Mouse (Mus musculus) lung, embryonic 14.5 days (tissue): ENCODE measurements around the gene Cdk2ap2. TPM values are rescaled to one million over a fixed set of nuclear protein-coding genes. Genes with fewer than 3 reads are reported as not detected.

Experiments used
- ATAC-seq: fragments of 200-750 bp; cut with Nextera tagmentation; 2 replicates; pipeline ENCODE4 v1.8.0; 2017; ENCODE audit warnings: mild to moderate bottlenecking, moderate TSS enrichment, moderate library complexity; ENCODE audit not compliant: insufficient read depth
- DNase-seq: peaks from one replicate; pipeline ENCODE4 v3.0.0-alpha.2; 2015
- H3K27ac ChIP-seq: fragments of 300-500 bp; sonication (generic); 2 replicates; pipeline ENCODE4 v1.5.1; 2014; ENCODE audit warnings: low read depth, mild to moderate bottlenecking, moderate library complexity
- H3K27me3 ChIP-seq: fragments of 300-500 bp; sonication (generic); 2 replicates; pipeline ENCODE4 v1.6.1; 2014; ENCODE audit warnings: low read length, control low read depth; ENCODE audit not compliant: insufficient read depth
- H3K36me3 ChIP-seq: fragments of 300-500 bp; sonication (generic); 2 replicates; pipeline ENCODE4 v1.6.1; 2014; ENCODE audit warnings: control low read depth; ENCODE audit not compliant: insufficient read depth
- H3K4me1 ChIP-seq: fragments of 300-500 bp; sonication (generic); 2 replicates; pipeline ENCODE4 v1.6.1; 2014; ENCODE audit warnings: antibody characterized with exemption, control low read depth; ENCODE audit not compliant: insufficient read depth
- H3K4me2 ChIP-seq: fragments of 300-500 bp; sonication (generic); 2 replicates; pipeline ENCODE4 v1.6.1; 2014; ENCODE audit warnings: mild to moderate bottlenecking
- H3K4me3 ChIP-seq: fragments of 300-500 bp; sonication (generic); 2 replicates; pipeline ENCODE4 v1.5.1; 2014; ENCODE audit warnings: low read depth, low read length
- H3K9ac ChIP-seq: fragments of 300-500 bp; sonication (generic); 2 replicates; pipeline ENCODE4 v1.6.1; 2014
- H3K9me3 ChIP-seq: fragments of 300-500 bp; sonication (generic); 2 replicates; pipeline ENCODE4 v1.6.1; 2016; ENCODE audit warnings: low read depth, low read length, control low read depth
- CTCF ChIP-seq: IDR thresholded peaks from 2 replicates; pipeline ENCODE4 v1.5.1; 2016; ENCODE audit warnings: antibody characterized with exemption, low read depth
- WGBS: fragments of 180-500 bp; shearing (Covaris S2); extraction: QIAGEN DNeasy Blood & Tissue Kit; methylation state at CpG from one replicate; pipeline ENCODE4 v1.1.7; 2014; 5-methylcytosine and 5-hydroxymethylcytosine counted together
- polyA plus RNA-seq: library from polyadenylated mRNA; unstranded; fragments of >200 nt; fragmentation: Nextera tagmentation; extraction: Ambion mirVana; gene quantifications from 2 replicates; pipeline ENCODE4 v1.2.1, GENCODE M21; 2014

The Cdk2ap2 gene
- polyA plus RNA-seq, 1 experiment from 2014 or later, result 76.6 TPM

DNA sequence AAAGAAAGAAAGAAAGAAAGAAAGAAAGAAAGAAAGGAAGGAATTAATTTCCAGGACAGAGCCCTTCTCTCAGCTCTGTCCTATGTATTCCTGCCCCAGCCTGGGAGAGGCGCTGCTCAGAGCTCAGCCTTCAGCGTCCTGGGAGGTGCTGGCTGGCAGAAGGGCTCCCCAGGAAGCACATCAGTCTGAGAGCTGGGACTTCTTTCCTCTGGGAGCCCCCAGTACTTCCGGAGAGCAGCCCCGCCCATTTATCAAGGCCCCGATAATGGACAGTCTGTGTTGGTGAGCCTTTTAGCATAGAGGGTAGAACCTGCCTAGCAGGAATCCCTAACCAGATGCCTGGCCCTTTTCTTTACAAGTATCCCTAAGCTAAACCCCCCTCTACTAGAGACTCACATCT lies 8.8 kb upstream of the Cdk2ap2 start:
- no peak for TF ChIP-seq CTCF
- Histone ChIP-seq H3K4me2 (no peak overlapping the region), H3K9ac (no peak overlapping the region), H3K4me3 (no peak overlapping the region), H3K9me3 (no peaks in the 10 kb centered on the region), H3K27ac (no peak overlapping the region), H3K36me3 (no peaks in the 10 kb centered on the region), H3K27me3 (no peaks in the 10 kb centered on the region), H3K4me1 (no peaks in the 10 kb centered on the region)
- WGBS, result 30% methylated on average over 5 of the region's 5 CpGs
- ATAC-seq (no peak), DNase-seq (no peak)

DNA sequence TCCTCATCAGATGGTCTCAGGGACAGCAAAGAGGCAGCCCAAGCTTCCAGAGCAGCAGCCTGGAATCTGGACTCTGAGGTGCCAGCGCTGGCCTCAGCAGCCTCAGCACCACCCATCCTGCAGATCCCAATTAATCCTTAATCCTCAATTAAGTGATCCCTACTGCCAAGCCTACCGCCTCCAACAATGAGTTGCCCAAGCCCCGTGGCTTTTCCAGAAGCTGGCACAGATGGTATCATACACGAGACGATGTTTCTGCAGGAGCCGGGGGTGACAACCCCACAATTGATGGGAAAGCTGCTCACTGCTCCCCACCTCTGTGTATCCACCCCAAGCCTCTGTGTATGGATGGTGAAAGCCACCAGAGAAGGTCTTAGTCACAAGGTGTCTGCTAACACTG lies 7.9 kb upstream of the Cdk2ap2 start:
- no peaks in the 10 kb centered on the region for H3K27me3 ChIP-seq
- ATAC-seq (no peak), DNase-seq (no peak)
- H3K4me1 ChIP-seq, result no peaks in the 10 kb centered on the region
- H3K4me2 ChIP-seq, result no peak overlapping the region
- TF ChIP-seq CTCF, result no peak
- H3K9ac ChIP-seq, result no peak overlapping the region
- H3K27ac ChIP-seq, result no peak overlapping the region
- WGBS, result 75% methylated on average over 6 of the region's 6 CpGs
- no peaks in the 10 kb centered on the region for H3K9me3 ChIP-seq
- no peak overlapping the region for H3K4me3 ChIP-seq
- H3K36me3 ChIP-seq, result no peaks in the 10 kb centered on the region

- Histone ChIP-seq H3K27me3 (no peaks in the 10 kb centered on the region), H3K36me3 (no peaks in the 10 kb centered on the region), H3K27ac (no peak overlapping the region), H3K4me2 (no peak overlapping the region), H3K9ac (no peak overlapping the region), H3K4me1 (no peaks in the 10 kb centered on the region), H3K4me3 (no peak overlapping the region), H3K9me3 (no peaks in the 10 kb centered on the region)
- no peak for TF ChIP-seq CTCF
- no peak for ATAC-seq
- DNase-seq, result no peak
- 95% methylated on average over 3 of the region's 3 CpGs for WGBS
Observed at GRCm38 (mm10) chr19:4090446-4090845, 6.5 kb upstream of the Cdk2ap2 start.

DNA sequence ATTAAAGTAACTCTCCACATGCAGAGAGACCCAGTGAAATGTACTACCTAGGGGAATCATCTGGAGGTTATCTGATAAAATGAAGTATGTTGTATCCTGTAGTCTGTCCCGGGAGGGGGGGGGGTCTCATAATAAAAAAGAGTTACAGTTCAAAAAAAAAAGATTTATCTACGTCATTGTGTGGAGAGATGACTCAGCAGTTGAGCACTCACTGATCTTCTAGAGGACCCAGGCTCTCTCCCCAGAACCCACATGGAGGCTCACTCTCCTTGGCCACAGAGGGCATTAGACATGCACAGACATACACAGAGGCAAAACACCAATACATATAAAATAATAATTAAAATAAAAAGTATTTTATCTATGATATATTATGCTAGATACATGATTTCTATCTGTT lies 5.6 kb upstream of the Cdk2ap2 start:
- DNase-seq (no peak), ATAC-seq (no peak)
- H3K9me3 ChIP-seq, result no peaks in the 10 kb centered on the region
- no peak overlapping the region for H3K27ac ChIP-seq
- H3K27me3 ChIP-seq, result no peaks in the 10 kb centered on the region
- 46% methylated on average over 2 of the region's 2 CpGs for WGBS
- no peaks in the 10 kb centered on the region for H3K4me1 ChIP-seq
- H3K4me2 ChIP-seq, result no peak overlapping the region
- no peak for TF ChIP-seq CTCF
- no peak overlapping the region for H3K9ac ChIP-seq
- no peak overlapping the region for H3K4me3 ChIP-seq
- no peaks in the 10 kb centered on the region for H3K36me3 ChIP-seq

DNA sequence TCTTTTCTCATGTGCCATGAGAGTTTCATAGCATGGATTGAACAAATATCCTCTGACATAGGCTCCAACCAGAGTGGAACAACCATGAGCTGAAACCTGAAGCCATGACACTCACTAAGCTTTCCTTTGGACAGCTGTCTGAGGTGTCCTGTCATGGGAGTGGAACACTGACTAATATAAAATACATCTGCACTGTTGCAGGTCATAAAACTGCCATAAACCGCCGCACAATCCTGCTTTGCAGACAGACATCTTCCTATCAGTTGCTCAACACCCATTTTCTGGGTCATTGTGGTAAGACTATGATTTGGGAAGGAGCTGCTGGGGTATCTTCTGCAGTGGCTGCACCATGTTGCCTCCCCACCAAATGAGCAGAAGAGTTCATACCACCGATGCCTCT lies 4.2 kb upstream of the Cdk2ap2 start:
- no peaks in the 10 kb centered on the region for H3K36me3 ChIP-seq
- H3K9me3 ChIP-seq, result no peaks in the 10 kb centered on the region
- 65% methylated on average over 3 of the region's 3 CpGs for WGBS
- H3K27me3 ChIP-seq, result no peaks in the 10 kb centered on the region
- TF ChIP-seq CTCF, result no peak
- H3K9ac ChIP-seq, result no peak overlapping the region
- H3K4me3 ChIP-seq, result no peak overlapping the region
- DNase-seq (no peak), ATAC-seq (no peak)
- H3K27ac ChIP-seq, result no peak overlapping the region
- H3K4me1 ChIP-seq, result no peaks in the 10 kb centered on the region
- H3K4me2 ChIP-seq, result no peak overlapping the region

DNA sequence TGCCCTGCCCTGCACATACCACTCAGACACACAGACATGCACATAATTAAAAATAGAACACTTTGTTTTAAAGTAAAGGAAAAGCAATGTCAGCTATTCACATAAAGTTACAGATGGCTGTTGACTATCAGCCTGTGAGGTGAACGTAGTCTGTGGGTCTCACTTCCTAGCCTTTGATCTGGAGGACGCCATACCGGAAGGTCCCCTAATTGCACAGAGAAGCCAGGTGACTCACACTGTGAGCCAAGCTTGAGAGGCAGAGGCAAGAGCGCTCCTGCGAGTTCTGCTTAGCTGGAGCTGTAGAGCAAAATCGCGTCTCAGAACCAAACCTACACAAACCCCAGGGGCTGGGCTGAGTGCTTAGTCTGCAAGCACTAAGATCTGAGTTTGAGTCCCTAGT lies 3.2 kb upstream of the Cdk2ap2 start:
- WGBS, result 58% methylated on average over 7 of the region's 7 CpGs
- no peak overlapping the region for H3K4me3 ChIP-seq
- H3K9me3 ChIP-seq, result no peaks in the 10 kb centered on the region
- no peak for ATAC-seq
- no peaks in the 10 kb centered on the region for H3K27me3 ChIP-seq
- H3K4me2 ChIP-seq, result no peak overlapping the region
- no peaks in the 10 kb centered on the region for H3K36me3 ChIP-seq
- H3K4me1 ChIP-seq, result no peaks in the 10 kb centered on the region
- no peak for TF ChIP-seq CTCF
- H3K9ac ChIP-seq, result no peak overlapping the region
- no peak for DNase-seq
- H3K27ac ChIP-seq, result no peak overlapping the region

GRCm38 (mm10) chr19:4094348-4094747 lies 2.6 kb upstream of the Cdk2ap2 start:
- 73% methylated on average over 3 of the region's 3 CpGs for WGBS
- no peak overlapping the region for H3K9ac ChIP-seq
- no peak for ATAC-seq
- H3K27me3 ChIP-seq, result peaks cover 1% of the 10 kb centered on the region; the same call in 1 of the 2 replicates
- no peak overlapping the region for H3K27ac ChIP-seq
- no peak overlapping the region for H3K4me2 ChIP-seq
- H3K4me3 ChIP-seq, result no peak overlapping the region
- peaks cover 2% of the 10 kb centered on the region; the same call in 1 of the 2 replicates for H3K4me1 ChIP-seq
- no peaks in the 10 kb centered on the region for H3K9me3 ChIP-seq
- no peak for TF ChIP-seq CTCF
- no peaks in the 10 kb centered on the region for H3K36me3 ChIP-seq
- no peak for DNase-seq

DNA sequence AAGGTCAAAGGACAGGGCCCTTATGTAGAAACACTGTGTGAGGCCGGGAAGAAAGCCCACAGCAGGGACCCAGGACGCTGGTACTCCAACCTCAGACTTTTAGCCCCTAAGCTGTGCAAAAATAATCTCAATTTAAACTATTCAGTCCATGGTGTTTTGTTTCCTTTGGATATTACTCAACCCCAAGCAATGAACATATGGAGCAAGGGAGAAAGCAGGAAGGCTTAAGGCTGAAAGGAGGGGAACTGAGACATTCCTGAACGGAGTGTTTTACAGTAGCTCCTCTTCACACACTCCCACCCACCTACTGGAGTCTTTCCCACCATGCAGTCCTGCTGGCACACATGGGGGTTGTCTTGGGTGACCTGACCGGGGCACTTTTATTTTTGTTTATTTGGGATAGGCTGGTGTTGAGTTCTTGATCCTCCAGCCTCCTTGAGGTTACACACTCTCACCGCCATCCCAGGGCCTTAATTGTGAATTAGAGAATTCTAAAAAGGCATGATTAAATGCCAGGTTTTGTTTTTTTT lies 2.1 kb upstream of the Cdk2ap2 start:
- ATAC-seq (no peak), DNase-seq (no peak)
- Histone ChIP-seq H3K36me3 (no peaks in the 10 kb centered on the region), H3K4me2 (no peak overlapping the region), H3K4me3 (no peak overlapping the region), H3K27me3 (peaks cover 6% of the 10 kb centered on the region; the same call in 1 of the 2 replicates), H3K9ac (no peak overlapping the region), H3K4me1 (peaks cover 6% of the 10 kb centered on the region; the same call in 1 of the 2 replicates), H3K9me3 (no peaks in the 10 kb centered on the region), H3K27ac (no peak overlapping the region)
- no peak for TF ChIP-seq CTCF
- 61% methylated on average over 5 of the region's 5 CpGs for WGBS
